Mouse (Mus musculus) mesoderm, embryonic 11.5 days (tissue): ENCODE results near the gene Bcl2l15.

Source experiments
- DNase-seq: peaks from one replicate; pipeline ENCODE4 v3.0.0-alpha.2; 2012; ENCODE audit warnings: low read depth, low spot score

The Bcl2l15 gene

GRCm38 (mm10) chr3:103867424-103867971 is 35.1 kb downstream of the Bcl2l15 start:
- no peak for DNase-seq

GRCm38 (mm10) chr3:103868008-103868407 is 35.6 kb downstream of the Bcl2l15 start:
- DNase-seq, result no peak

GRCm38 (mm10) chr3:103872663-103873098 is 40.3 kb downstream of the Bcl2l15 start:
- DNase-seq, result no peak

GRCm38 (mm10) chr3:103874329-103874728 is 41.9 kb downstream of the Bcl2l15 start:
- DNase-seq, result no peak

GRCm38 (mm10) chr3:103885946-103886345 is 53.5 kb downstream of the Bcl2l15 start:
- no peak for DNase-seq

GRCm38 (mm10) chr3:103887581-103887980 is 55.2 kb downstream of the Bcl2l15 start:
- peak; percentile 50 for DNase-seq

- no peak for DNase-seq
Observed at GRCm38 (mm10) chr3:103893374-103893773, 61.0 kb downstream of the Bcl2l15 start.
